Mouse (Mus musculus): ENCODE results near the gene Nlgn3. TPM values are rescaled to one million over a fixed set of nuclear protein-coding genes. Genes with fewer than 3 reads are reported as not detected.
"Not testable (repeated sequence)": the region's sequence is repeated elsewhere in the genome, so short reads cannot be mapped to it uniquely, and the experiment has no call there.

Gene Nlgn3
- polyA plus RNA-seq, 1 experiment from 2014 or later = 32.5 TPM

DNA sequence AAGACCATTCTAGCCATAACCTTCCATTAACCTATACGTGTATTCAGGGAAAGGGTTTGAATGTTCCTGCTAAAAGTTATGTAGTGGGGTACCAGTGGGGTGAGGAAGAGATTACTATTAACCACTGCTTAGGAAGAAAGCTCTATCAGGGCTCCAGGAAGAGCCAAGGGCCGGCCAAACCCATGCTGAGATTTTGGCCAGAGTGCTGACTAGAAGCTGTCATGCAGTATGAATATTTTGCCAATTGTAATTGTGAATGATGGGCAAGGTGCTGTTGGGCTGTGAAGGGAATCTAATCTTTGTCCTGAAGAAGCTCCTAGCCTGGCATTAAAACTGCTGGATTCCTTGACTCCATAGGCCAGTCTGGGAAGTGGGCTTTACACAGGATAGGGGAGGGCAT, 5.7 kb downstream of the Nlgn3 start:
- WGBS = 53% methylated on average over 2 of the region's 2 CpGs

GRCm38 (mm10) chrX:101309299-101309698, 10.3 kb downstream of the Nlgn3 start:
- WGBS = 93% methylated on average over 5 of the region's 5 CpGs
- ATAC-seq (ENCODE audit: low FRiP score, low read depth) = no peak
- H3K9ac ChIP-seq = no peak overlapping the region
- no peak overlapping the region for H3K27ac ChIP-seq
- no peak overlapping the region for H3K4me3 ChIP-seq
- H3K9me3 ChIP-seq = no peaks in the 10 kb centered on the region
- 0 out of 2 replicates have a peak, but pooled peaks cover 3% of the 10 kb centered on the region for H3K27me3 ChIP-seq (replicated peaks)
- peaks cover 7% of the 10 kb centered on the region; the same call in 1 of the 2 replicates for H3K36me3 ChIP-seq
- peaks cover 2% of the 10 kb centered on the region; the same call in 1 of the 2 replicates for H3K4me1 ChIP-seq
- no peak overlapping the region for H3K4me2 ChIP-seq (replicated peaks)

More for the DNA sequence above, 5.7 kb downstream of the Nlgn3 start:
- Histone ChIP-seq H3K9ac (no peak overlapping the region), H3K27me3 (replicated peaks) (0 out of 2 replicates have a peak, but pooled peaks cover 6% of the 10 kb centered on the region), H3K4me2 (replicated peaks) (no peak overlapping the region), H3K4me3 (no peak overlapping the region), H3K4me1 (peaks cover 11% of the 10 kb centered on the region), H3K27ac (no peak overlapping the region), H3K9me3 (no peaks in the 10 kb centered on the region), H3K36me3 (peaks cover 4% of the 10 kb centered on the region; the same call in 1 of the 2 replicates)
- no peak for ATAC-seq (ENCODE audit: low FRiP score, low read depth)

- Histone ChIP-seq H3K27me3 (replicated peaks) (no peaks in the 10 kb centered on the region), H3K27ac (no peak overlapping the region), H3K9ac (no peak overlapping the region), H3K9me3 (no peaks in the 10 kb centered on the region), H3K36me3 (peaks cover 20% of the 10 kb centered on the region; the same call in 1 of the 2 replicates), H3K4me1 (peaks cover 2% of the 10 kb centered on the region; the same call in 1 of the 2 replicates), H3K4me3 (no peak overlapping the region), H3K4me2 (replicated peaks) (no peak overlapping the region)
- WGBS = 40% methylated on average over 6 of the region's 6 CpGs
- 0 out of 2 replicates have a peak, but pooled peaks have one; percentile 7 for ATAC-seq (ENCODE audit: low FRiP score, low read depth)
Observed at GRCm38 (mm10) chrX:101313625-101314359, 14.8 kb downstream of the Nlgn3 start.

GRCm38 (mm10) chrX:101319775-101320174, 20.8 kb downstream of the Nlgn3 start:
- peaks cover 23% of the 10 kb centered on the region for H3K36me3 ChIP-seq
- no peak overlapping the region for H3K4me3 ChIP-seq
- H3K4me1 ChIP-seq = no peaks in the 10 kb centered on the region
- H3K27me3 ChIP-seq (replicated peaks) = no peaks in the 10 kb centered on the region
- H3K4me2 ChIP-seq (replicated peaks) = no peak overlapping the region
- no peak for ATAC-seq (ENCODE audit: low FRiP score, low read depth)
- WGBS = 92% methylated on average over 12 of the region's 12 CpGs
- no peaks in the 10 kb centered on the region for H3K9me3 ChIP-seq
- no peak overlapping the region for H3K27ac ChIP-seq
- H3K9ac ChIP-seq = no peak overlapping the region

DNA sequence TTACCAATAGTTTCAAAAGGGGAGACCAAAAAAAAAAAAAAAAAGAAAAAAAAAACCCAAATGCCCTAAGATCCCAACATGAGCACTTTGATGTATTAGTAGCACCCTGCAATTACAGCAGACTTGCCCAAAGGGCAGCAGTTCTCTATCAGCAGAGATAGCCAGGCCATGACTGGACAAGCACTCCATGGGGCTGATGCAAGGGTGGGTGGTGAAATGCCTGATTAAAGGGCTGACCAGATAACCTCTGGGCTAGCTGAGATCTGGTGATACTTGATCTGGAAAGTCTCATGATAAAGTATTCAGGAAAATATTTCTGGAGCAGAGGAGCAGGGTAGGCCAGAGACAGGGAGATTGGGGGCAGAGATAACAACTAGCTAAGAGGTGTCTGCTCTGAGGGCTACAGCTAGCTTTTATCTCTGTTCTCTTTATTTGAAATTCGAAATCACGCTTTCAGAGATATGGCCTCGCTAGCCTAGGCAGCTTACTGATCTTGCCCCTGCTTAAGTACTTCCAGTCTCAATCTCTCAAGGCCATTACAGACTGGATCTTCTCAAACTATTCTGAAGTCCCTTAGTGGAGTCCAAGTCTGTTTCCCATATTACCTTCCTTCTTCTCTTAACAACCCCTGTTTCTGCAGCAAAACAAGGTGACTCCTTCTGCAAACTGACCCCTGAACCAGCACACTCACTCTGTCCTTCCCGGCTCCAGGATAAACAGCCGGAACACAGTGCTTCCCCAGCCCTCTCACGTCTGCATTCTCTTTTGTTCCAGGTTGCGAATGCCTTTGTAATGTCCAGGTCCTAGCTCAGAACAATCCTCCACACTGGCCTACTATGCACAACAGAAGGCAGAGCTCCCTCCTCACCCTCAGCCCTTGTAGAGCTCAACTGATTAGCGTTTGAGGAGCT, 27.3 kb downstream of the Nlgn3 start:
- Histone ChIP-seq H3K27me3 (replicated peaks) (no peaks in the 10 kb centered on the region), H3K9ac (no peak overlapping the region), H3K4me3 (no peak overlapping the region), H3K36me3 (no peaks in the 10 kb centered on the region), H3K9me3 (no peaks in the 10 kb centered on the region), H3K4me1 (no peaks in the 10 kb centered on the region), H3K27ac (no peak overlapping the region), H3K4me2 (replicated peaks) (no peak overlapping the region)
- no peak for ATAC-seq (ENCODE audit: low FRiP score, low read depth)
- WGBS = 62% methylated on average over 8 of the region's 8 CpGs

- no peak for ATAC-seq (ENCODE audit: low FRiP score, low read depth)
- H3K4me2 ChIP-seq (replicated peaks) = peak overlapping the region; percentile 20; the same call in 1 of the 2 replicates
Observed at GRCm38 (mm10) chrX:101329372-101330028, 30.5 kb downstream of the Nlgn3 start.

GRCm38 (mm10) chrX:101332031-101332374, 33.0 kb downstream of the Nlgn3 start:
- H3K36me3 ChIP-seq = no peaks in the 10 kb centered on the region
- H3K9me3 ChIP-seq = no peaks in the 10 kb centered on the region
- ATAC-seq (ENCODE audit: low FRiP score, low read depth) = peak; percentile 27; the same call in 1 of the 2 replicates
- no peaks in the 10 kb centered on the region for H3K4me1 ChIP-seq
- 47% methylated on average over 9 of the region's 9 CpGs for WGBS
- H3K9ac ChIP-seq = no peak overlapping the region
- peak overlapping the region; percentile 57; the same call in 1 of the 2 replicates for H3K27ac ChIP-seq
- peak overlapping the region; percentile 14; the same call in 1 of the 2 replicates for H3K4me3 ChIP-seq
- H3K27me3 ChIP-seq (replicated peaks) = no peaks in the 10 kb centered on the region
- H3K4me2 ChIP-seq (replicated peaks) = peak overlapping the region; percentile 53

More at GRCm38 (mm10) chrX:101329372-101330028, 30.5 kb downstream of the Nlgn3 start:
- Histone ChIP-seq H3K27me3 (replicated peaks) (no peaks in the 10 kb centered on the region), H3K4me3 (no peak overlapping the region), H3K27ac (no peak overlapping the region), H3K4me1 (no peaks in the 10 kb centered on the region), H3K9me3 (no peaks in the 10 kb centered on the region), H3K36me3 (no peaks in the 10 kb centered on the region), H3K9ac (no peak overlapping the region)
- 22% methylated on average over 10 of the region's 10 CpGs for WGBS

DNA sequence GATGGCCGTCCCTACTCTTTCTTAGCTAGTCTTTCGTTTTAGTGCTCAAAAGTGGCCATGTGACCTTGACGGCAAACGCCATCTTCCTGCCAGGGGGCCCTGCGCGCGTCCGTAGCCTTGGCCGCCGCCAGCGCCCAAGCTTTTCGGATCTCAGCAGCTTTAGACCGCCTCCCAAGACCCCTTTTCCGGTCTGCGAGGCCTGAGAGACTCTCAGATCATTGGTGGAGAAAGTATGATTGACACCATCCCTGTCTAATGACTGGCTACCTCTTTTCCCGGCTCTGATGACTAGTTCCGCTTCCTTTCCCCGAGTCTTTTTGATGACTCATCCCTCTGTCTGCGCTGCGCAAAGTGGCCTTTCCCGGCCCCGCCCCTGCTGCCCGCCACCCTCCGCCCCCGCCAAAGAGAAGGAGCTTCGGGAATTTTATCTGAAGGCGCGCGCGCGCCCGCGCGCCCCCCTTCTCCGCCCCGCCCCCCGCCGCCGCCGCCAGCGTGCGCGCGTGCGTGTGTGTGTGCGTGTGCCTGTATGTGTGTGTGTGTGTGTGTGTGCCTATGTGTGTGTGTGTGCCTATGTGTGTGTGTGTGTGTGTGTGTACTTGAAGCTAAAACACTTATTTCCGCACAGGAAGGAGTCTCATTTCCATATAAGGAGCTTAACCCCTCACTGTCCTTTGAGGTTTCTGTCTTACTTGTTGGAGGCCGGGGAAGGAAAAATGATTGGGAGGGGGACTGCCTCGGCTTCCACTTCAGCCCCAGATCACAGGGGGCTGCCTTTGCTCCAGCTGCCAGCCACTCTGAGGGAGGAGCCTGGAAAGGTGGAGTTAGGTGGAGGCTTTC, 33.6 kb downstream of the Nlgn3 start:
- H3K9ac ChIP-seq = peak overlapping the region; percentile 29; the same call in 1 of the 2 replicates
- no peaks in the 10 kb centered on the region for H3K36me3 ChIP-seq
- H3K4me3 ChIP-seq = peak overlapping the region; percentile 31
- no peaks in the 10 kb centered on the region for H3K9me3 ChIP-seq
- peak overlapping the region; percentile 57; the same call in 1 of the 2 replicates for H3K27ac ChIP-seq
- no peaks in the 10 kb centered on the region for H3K27me3 ChIP-seq (replicated peaks)
- WGBS = 21% methylated on average over 43 of the region's 49 CpGs
- H3K4me2 ChIP-seq (replicated peaks) = peak overlapping the region; percentile 56
- no peaks in the 10 kb centered on the region for H3K4me1 ChIP-seq
- peak; percentile 97 for ATAC-seq (ENCODE audit: low FRiP score, low read depth)

DNA sequence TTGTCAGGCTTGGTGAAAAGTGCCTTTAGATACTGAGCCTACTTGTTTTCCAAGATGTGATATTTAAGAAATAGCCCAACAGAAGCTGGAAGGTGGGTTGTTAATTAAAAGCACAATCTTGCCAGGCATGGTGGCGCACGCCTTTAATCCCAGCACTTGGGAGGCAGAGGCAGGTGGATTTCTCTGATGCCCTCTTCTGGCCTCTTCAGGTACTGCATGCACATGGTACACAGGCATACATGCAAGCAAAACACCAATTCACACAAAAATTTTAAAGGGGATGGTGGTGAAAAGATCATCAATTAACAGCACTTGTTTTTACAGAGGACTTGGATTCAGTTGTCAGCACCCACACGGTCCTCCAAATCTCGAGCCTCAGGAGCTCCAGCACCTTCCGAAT, 35.6 kb downstream of the Nlgn3 start:
- Histone ChIP-seq H3K36me3 (no peaks in the 10 kb centered on the region), H3K4me2 (replicated peaks) (no peak overlapping the region), H3K27ac (no peak overlapping the region), H3K9me3 (no peaks in the 10 kb centered on the region), H3K27me3 (replicated peaks) (no peaks in the 10 kb centered on the region), H3K9ac (no peak overlapping the region), H3K4me1 (no peaks in the 10 kb centered on the region), H3K4me3 (no peak overlapping the region)
- 95% methylated on average over 5 of the region's 5 CpGs for WGBS
- ATAC-seq (ENCODE audit: low FRiP score, low read depth) = no peak

DNA sequence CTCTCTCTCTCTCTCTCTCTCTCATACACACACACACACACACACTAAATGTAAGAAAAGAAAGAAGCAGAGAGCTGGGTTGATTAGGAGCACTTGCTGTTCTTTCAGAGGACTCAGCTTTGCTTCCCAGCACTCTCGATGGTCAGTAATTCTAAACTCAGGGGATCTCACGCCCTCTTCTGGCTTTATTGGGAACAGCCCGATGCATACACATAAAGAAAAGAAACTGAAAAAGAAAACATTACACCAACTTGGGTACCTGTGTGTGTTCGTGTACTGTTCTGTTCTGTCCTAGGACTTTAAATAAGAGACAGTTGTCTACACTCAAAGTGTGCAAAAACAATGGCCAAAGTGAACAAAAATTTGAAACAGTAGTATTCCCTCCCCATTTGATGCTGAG, 39.7 kb downstream of the Nlgn3 start:
- H3K9ac ChIP-seq = no peak overlapping the region
- WGBS = 51% methylated on average over 4 of the region's 4 CpGs

GRCm38 (mm10) chrX:101342837-101343236, 43.9 kb downstream of the Nlgn3 start:
- 74% methylated on average over 2 of the region's 2 CpGs for WGBS
- ATAC-seq (ENCODE audit: low FRiP score, low read depth); H3K27me3 ChIP-seq (replicated peaks); H3K9me3 ChIP-seq; H3K4me2 ChIP-seq (replicated peaks); H3K27ac ChIP-seq; H3K4me3 ChIP-seq; H3K4me1 ChIP-seq; H3K36me3 ChIP-seq; H3K9ac ChIP-seq: not testable (repeated sequence)

More for the DNA sequence above, 39.7 kb downstream of the Nlgn3 start:
- H3K36me3 ChIP-seq = no peaks in the 10 kb centered on the region
- no peak overlapping the region for H3K27ac ChIP-seq
- no peak for ATAC-seq (ENCODE audit: low FRiP score, low read depth)
- H3K4me2 ChIP-seq (replicated peaks) = no peak overlapping the region
- H3K4me1 ChIP-seq = no peaks in the 10 kb centered on the region
- no peaks in the 10 kb centered on the region for H3K9me3 ChIP-seq
- H3K4me3 ChIP-seq = no peak overlapping the region
- no peaks in the 10 kb centered on the region for H3K27me3 ChIP-seq (replicated peaks)

All from neural tube, embryonic 12.5 days (tissue).